Mouse (Mus musculus) Patski (cell line): ENCODE results near the gene Zfp292. TPM values are rescaled to one million over a fixed set of nuclear protein-coding genes. Genes with fewer than 3 reads are reported as not detected.
A peak's percentile ranks its signal among the peaks of the same experiment; 100 is the strongest.
"Not testable (repeated sequence)": the region's sequence is repeated elsewhere in the genome, so short reads cannot be mapped to it uniquely, and the experiment has no call there.

Source experiments
- ATAC-seq: fragments of 100-300 bp; one replicate; pipeline ENCODE4 v1.8.0; 2021
- CTCF ChIA-PET: fragments of 350-600 bp; sonication (Branson Sonifier 250); formaldehyde crosslinking; loops from one replicate; lab custom pipeline; 2022; ENCODE audit warnings: inconsistent platforms; lab: Charles Lee
- POLR2A ChIA-PET: fragments of 350-600 bp; sonication (Branson Sonifier 250); formaldehyde crosslinking; loops from one replicate; lab custom pipeline; 2022; ENCODE audit warnings: antibody characterized with exemption, inconsistent platforms; lab: Charles Lee
- DNase-seq: peaks from one replicate; pipeline ENCODE4 v3.0.0-alpha.2; 2011; ENCODE audit warnings: low read depth, low spot score
- H3K27me3 ChIP-seq: fragments of 371-371 bp; one replicate; pipeline ENCODE4 v1.5.1; 2021
- CTCF ChIP-seq: fragments of 100-300 bp; IDR thresholded peaks from one replicate; pipeline ENCODE4 v1.5.1; 2021
- in situ Hi-C: fragments of 300-500 bp; cut with MboI; formaldehyde crosslinking; loops from 3 replicates; pipeline ENCODE4 v1.11.1; 2018; ENCODE audit warnings: low pct_unique_long_range_greater_than_20kb, mixed read lengths
- polyA plus RNA-seq: library from polyadenylated mRNA; unstranded; gene quantifications from one replicate; pipeline ENCODE4 v1.2.3, GENCODE M21; 2021

Gene Zfp292
- polyA plus RNA-seq = 10.7 TPM

DNA sequence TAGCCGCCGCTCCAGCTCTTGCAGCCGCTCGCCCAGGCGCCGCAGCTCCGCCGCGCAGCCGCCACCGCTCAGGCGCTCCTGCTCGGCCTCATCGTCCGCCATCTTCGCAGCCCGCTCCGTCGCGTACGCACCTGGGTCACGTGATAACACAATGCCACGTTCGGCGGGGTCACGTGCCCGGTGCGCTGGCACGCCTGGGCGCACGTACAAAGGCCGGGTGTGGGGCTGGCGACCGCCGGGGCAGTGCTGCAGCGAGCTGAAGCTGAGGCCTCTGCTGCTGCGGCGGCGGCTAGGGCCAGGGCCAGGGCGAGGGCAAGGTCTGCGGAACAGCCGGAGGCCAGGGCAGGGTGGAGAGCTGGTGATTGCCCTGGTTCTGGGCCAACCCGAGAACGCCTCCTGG lies at the start of gene Zfp292:
TSS of gene Zfp292 (minus strand) at position 143 of the 400 bp plus-strand sequence.
- in situ Hi-C loops = no loop called here
- ATAC-seq = peak; percentile 59
- TF ChIP-seq CTCF = no peak
- POLR2A ChIA-PET = interaction anchor here (2.2 kb wide), 1 partner anchor 9 kb away, joined by 9 read pairs; no protein-coding TSS in a partner anchor
- peak; percentile 53 for DNase-seq
- H3K27me3 ChIP-seq = no peaks in the 10 kb centered on the region
- CTCF ChIA-PET = no interaction called here

DNA sequence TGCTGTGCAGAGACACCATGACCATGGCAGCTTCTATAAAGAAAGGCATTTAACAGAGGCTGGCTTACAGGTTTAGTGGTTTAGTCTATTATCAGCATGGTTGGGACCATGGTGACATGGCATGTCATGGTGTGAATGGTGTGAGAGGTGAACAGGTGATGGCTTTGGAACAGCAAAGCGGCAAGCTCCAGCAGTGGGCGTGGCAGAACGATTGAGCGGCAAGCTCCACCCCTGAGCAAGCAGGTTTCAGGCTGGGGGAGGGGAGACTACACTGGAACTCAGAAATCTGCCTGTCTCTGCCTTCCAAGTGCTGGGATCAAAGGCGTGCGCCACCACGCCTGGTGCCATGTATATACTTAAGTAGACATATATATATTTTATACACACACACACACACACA lies 45.6 kb upstream of the Zfp292 start:
- DNase-seq, POLR2A ChIA-PET, in situ Hi-C loops, H3K27me3 ChIP-seq, ATAC-seq, CTCF ChIA-PET: not testable (repeated sequence)

DNA sequence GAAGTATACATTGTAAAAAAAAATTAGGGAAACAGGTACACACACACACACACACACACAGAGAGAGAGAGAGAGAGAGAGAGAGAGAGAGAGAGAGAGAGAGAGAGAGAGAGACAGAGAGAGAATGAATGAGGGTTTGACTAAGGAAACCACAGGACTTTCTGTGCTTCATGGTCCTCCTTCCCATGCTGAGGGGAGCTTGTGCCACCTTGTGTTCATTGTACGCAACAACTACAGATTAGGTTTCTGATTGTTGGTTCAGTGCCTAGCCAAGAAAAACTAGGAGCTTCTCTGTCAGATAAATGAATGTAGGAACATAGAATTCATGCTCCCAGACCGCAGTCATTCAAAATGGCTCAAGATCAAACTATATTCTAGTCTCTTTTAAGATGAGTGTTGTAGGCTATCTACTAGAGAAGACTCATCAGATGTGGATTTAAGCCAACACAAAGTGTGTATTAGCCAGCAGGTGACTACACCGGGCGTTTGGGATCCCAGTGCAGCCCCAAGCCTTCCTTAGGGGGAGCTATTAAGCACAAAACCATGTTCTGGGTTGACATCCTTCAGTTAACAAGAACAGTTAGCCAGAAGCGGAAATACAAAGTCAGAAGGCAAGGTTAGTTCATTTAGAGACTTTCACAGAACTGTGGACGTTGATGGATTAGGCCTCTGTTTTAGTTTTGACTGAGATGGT lies 39.6 kb upstream of the Zfp292 start:
- ATAC-seq = peak; percentile 62
- ChIA-PET CTCF (interaction anchor here (1.0 to 1.4 kb wide), 4 partner anchors 10 to 137 kb away, joined by 3 to 4 read pairs (median 3); no protein-coding TSS in a partner anchor), POLR2A (no interaction called here)
- in situ Hi-C loops = loop anchor here (25.0 kb wide), 1 partner anchor 235 kb away; the partner anchor contains the start of gene Slc35a1
- peak; percentile 82 for TF ChIP-seq CTCF
- H3K27me3 ChIP-seq = no peaks in the 10 kb centered on the region
- DNase-seq = peak; percentile 6

DNA sequence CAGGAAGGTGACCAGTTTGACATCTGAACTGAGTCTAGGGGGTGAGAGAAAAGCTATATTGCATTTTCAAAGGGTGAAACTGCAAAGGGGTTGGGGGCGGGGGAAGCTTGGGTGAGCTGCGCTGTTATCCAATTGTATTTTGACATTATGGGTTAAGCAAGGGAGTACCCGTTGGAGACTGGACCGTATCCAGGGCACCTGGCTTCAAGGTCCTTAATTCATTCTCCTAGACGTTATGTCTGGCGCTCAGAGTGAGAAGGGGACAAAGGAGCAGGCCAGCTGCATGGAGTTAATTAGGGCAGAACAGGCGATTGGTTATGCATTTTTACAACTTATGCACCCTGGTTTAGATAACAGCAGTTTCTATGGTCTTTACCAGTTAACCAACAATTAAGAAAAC lies 34.6 kb upstream of the Zfp292 start:
- H3K27me3 ChIP-seq = peaks cover 5% of the 10 kb centered on the region
- ChIA-PET POLR2A (no interaction called here), CTCF (no interaction called here)
- TF ChIP-seq CTCF = no peak
- ATAC-seq (no peak), DNase-seq (no peak)
- in situ Hi-C loops = loop anchor here (25.0 kb wide), 1 partner anchor 230 kb away; the partner anchor contains the start of gene Slc35a1

DNA sequence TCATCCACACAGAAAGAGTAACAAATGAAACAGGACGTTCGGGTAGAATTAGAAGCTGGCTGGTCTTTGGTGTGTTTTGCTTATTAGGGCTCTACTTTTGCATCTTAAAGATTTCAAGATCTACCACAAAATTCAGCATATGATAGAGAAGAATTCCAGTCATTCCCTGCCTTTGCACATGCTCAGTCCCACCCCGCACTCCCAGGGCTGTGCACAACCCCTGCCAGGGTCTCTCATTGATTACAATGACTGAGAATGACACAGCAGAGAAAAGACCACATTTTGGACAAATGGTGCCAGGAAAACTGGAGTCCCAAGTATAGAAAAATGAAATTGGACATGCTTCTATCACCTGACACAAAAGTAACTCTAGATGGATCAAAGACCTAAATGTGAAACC lies 29.4 kb upstream of the Zfp292 start:
- POLR2A ChIA-PET = no interaction called here

DNA sequence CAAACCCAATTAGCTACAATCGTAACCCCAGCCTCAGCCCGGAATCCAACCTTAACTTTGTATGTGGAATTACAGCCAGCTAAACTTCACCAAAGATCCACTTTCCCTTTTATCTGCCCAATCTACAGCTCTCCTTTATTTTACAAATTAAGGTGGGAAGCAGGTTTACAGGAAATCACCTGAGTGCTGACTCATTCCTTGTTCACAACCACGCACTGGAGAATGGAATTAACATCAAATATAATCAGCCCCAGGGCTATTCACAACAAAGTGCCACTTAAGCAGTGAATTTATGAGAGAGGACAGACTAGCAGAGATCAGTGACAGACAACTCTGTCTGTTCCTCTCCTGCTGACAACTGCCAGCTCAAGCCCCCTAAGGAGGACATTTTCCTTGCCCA lies 28.6 kb upstream of the Zfp292 start:
- no peak for ATAC-seq
- no peak for DNase-seq
- H3K27me3 ChIP-seq = peaks cover 5% of the 10 kb centered on the region
- ChIA-PET POLR2A (no interaction called here), CTCF (interaction anchor here (1.4 kb wide), 1 partner anchor 11 kb away, joined by 4 read pairs; no protein-coding TSS in a partner anchor)
- TF ChIP-seq CTCF = no peak
- in situ Hi-C loops = loop anchor here (25.0 kb wide), 1 partner anchor 224 kb away; the partner anchor contains the start of gene Slc35a1

More for the DNA sequence above, 29.4 kb upstream of the Zfp292 start:
- in situ Hi-C loops = loop anchor here (25.0 kb wide), 1 partner anchor 225 kb away; the partner anchor contains the start of gene Slc35a1
- CTCF ChIA-PET = interaction anchor here (1.4 kb wide), 1 partner anchor 11 kb away, joined by 4 read pairs; no protein-coding TSS in a partner anchor
- peaks cover 5% of the 10 kb centered on the region for H3K27me3 ChIP-seq
- TF ChIP-seq CTCF = no peak
- DNase-seq = no peak
- no peak for ATAC-seq

DNA sequence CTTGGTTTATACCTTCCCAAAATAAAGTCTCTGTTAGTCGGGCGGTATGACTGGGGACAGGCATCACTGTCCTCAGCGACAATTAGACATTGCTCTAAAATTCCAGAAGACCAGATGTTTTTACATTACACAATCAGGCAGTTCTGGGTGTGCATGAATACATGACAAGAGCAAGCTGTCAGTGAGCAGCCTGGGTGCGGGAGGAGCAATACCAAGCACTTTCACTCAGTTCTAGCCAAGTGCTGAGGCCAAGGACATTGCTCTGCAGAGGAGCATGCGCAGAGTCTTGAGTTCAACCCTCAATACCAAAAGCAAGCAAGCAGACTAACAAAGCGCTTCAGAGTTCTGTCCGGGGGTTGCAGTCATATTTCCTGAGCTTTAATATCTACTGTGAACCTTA lies 25.4 kb upstream of the Zfp292 start:
- POLR2A ChIA-PET = no interaction called here

DNA sequence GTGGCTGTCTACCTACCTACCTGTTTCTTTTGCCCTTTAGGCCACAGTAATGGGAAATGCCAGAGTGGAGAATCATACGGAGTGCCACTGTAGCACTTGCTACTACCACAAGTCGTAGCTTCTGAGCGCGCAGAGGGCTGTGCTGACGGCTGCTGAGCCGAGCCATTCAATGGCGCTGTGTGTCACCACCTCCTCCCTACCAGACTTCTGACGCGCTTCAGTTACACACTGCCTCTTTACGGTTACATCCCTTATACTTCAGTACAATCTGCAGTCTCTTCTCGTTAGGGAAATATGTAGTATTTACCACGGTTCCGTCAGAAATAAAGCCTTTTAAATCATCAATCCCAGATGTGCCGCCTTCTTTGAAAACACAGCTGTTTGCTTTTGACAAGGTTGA lies 24.3 kb upstream of the Zfp292 start:
- ATAC-seq = no peak
- no peak for TF ChIP-seq CTCF
- ChIA-PET CTCF (interaction anchor here (0.6 kb wide), 1 partner anchor 52 kb away, joined by 3 read pairs; no protein-coding TSS in a partner anchor), POLR2A (no interaction called here)
- no peak for DNase-seq
- in situ Hi-C loops = loop anchor here (25.0 kb wide), 1 partner anchor 220 kb away; the partner anchor contains the start of gene Slc35a1
- no peaks in the 10 kb centered on the region for H3K27me3 ChIP-seq

More for the DNA sequence above, 25.4 kb upstream of the Zfp292 start:
- CTCF ChIA-PET = no interaction called here
- peaks cover 5% of the 10 kb centered on the region for H3K27me3 ChIP-seq
- in situ Hi-C loops = loop anchor here (25.0 kb wide), 1 partner anchor 221 kb away; the partner anchor contains the start of gene Slc35a1
- no peak for DNase-seq
- ATAC-seq = no peak
- TF ChIP-seq CTCF = no peak

DNA sequence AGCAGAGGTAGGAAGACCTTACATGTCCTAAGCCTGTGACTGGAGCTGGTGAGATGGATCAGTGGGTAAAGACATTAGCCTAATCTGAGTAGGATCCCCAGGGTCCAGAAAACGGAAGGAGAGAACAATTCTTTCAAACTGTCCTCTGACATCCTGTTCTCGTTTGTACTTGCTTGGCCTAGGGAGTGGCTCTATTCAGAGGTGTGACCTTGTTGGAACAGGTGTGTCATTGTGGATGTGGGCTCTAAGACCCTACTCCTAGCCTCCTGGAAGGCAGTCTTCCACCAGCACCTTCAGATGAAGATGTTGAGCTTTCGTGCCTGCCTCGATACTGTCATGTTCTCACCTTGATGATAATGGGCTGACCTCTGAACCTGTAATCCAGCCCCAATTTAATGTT lies 23.4 kb upstream of the Zfp292 start:
- in situ Hi-C loops = loop anchor here (25.0 kb wide), 1 partner anchor 219 kb away; the partner anchor contains the start of gene Slc35a1
- POLR2A ChIA-PET = no interaction called here
- no peak for TF ChIP-seq CTCF
- no peak for ATAC-seq
- CTCF ChIA-PET = no interaction called here
- no peak for DNase-seq
- H3K27me3 ChIP-seq = no peaks in the 10 kb centered on the region

DNA sequence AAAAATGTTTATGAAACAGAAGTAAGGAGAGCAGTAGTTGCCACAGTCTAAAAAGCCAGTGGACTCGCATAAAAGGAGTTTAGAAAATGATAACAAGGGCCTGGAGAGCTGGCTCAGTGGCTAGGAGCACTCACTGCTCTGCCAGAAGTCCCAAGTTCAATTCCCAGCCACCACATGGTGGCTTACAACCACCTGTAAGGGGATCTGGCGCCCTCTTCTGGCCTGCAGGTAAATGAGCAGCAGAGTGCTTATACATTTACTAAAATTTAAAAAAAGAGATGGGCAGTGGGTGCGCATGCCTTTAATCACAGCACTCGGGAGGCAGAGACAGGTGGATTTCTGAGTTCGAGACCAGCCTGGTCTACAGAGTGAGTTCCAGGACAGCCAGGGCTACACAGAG lies 22.6 kb upstream of the Zfp292 start:
- DNase-seq (no peak), ATAC-seq (no peak)
- in situ Hi-C loops = loop anchor here (25.0 kb wide), 1 partner anchor 218 kb away; the partner anchor contains the start of gene Slc35a1
- peak; percentile 19 for TF ChIP-seq CTCF
- H3K27me3 ChIP-seq = no peaks in the 10 kb centered on the region
- CTCF ChIA-PET = no interaction called here
- POLR2A ChIA-PET = no interaction called here

DNA sequence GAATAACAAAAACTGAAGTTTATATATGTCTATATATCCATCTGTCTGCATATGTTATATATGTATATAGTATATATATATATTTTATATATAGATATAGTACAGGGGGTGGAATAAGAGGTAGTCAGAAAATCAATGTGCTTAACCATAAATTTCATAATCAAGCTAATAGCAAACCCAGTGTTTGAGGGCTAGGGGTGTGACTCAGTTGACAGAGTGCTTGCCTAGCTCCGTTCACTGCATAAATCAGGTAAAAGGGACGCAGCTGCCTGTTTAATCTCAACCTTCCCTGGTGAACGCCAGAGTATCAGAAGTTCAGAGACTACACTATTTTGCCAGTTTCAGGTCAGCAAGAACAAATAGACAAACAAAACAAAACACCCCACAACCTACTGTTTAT lies 18.8 kb upstream of the Zfp292 start:
- DNase-seq, CTCF ChIA-PET, H3K27me3 ChIP-seq, POLR2A ChIA-PET, ATAC-seq: not testable (repeated sequence)
- in situ Hi-C loops = loop anchor here (25.0 kb wide), 1 partner anchor 214 kb away; the partner anchor contains the start of gene Slc35a1
